Mouse (Mus musculus): ENCODE measurements at regions not wholly inside any gene's neighbourhood (a gene's known extent, or its start where the extent isn't known, plus 50 kb on each side); places are given as distances from the start of the nearest gene placed in this dataset.

DNA sequence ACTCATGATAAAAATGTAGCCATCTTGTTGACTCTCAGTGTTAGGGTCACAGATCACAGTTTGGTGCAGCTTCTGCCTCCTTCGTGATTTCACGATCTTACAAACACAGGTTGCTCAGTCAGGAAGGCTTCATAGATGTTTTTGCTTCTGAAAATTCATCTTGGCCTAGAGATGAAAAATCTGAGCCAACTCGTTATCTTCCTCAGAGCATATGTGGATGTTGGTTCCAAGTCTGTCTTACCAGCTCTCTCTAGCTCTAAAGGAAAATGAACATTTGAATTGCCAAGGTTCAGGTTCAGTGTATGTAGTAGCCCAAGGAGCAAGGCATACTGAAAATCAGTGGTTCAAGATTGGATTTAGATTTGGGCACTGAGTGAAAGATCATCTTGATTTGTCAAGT is 485.9 kb upstream of the B3gat1 start:
- no peak for DNase-seq

DNA sequence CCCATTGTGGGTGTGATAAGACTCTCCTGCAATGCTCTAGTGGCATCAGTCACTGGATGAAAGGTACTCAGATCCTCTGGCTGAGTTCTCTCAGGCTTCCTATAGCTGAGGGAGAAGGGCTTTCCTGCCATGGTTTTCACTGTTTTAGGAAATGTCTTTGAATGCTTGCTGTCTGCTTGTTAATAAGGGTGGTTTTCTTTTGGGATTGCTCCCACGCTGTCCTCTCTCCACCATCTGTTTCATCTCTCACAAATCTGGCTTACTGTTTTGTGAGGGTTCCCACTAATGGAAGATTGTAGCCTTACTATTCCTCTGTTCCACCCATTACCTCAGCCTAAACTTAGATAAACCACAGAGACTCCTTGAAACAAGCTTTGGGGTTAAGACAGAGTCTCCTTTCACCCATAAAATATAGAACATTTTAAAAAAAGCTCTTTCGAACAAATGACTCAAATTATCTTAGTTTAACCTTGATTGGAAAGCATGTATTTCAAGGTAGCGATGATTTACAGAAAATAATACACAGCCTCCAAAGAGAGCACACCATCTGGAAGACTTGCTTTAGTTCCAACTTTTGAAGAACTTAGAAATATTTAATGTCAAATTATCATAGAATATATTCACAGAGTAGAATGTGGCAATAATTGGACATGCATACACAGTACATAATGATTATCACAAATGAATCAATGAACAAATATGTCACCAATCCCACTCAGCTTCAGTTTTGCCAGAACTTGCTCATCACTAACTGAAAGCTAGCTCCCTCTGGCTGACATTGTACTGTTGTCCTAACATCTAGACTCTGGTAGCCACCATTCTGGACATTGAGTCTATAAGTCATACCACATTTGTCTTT is 468.4 kb upstream of the B3gat1 start:
- peak; percentile 51 for DNase-seq
